Mouse (Mus musculus) C2C12 (cell line): Measurements from ENCODE around the gene Hoxb8.

ENCODE experiments used
- CTCF ChIP-seq: IDR thresholded peaks from one replicate; pipeline ENCODE4 v1.5.1; 2011; ENCODE audit not compliant: control insufficient read depth, insufficient read depth, insufficient read length
- FOSL1 ChIP-seq: IDR thresholded peaks from one replicate; pipeline ENCODE4 v1.8.0; 2011; ENCODE audit warnings: mild to moderate bottlenecking, low read length; ENCODE audit not compliant: poor library complexity, insufficient read depth, severe bottlenecking
- MAX ChIP-seq: IDR thresholded peaks from one replicate; pipeline ENCODE4 v1.6.1; 2011; ENCODE audit warnings: mild to moderate bottlenecking, control low read depth

GRCm38 (mm10) chr11:96293302-96293921, 11.7 kb downstream of the Hoxb8 start:
- TF ChIP-seq CTCF (no peak), FOSL1 (no peak), MAX (no peak)
